Mouse (Mus musculus) adrenal gland, adult 18-20 months (tissue): ENCODE measurements around the gene Agbl4. TPM values are rescaled to one million over a fixed set of nuclear protein-coding genes. Genes with fewer than 3 reads are reported as not detected.

Experiments
- DNase-seq, 2 experiments: peaks; one replicate each; pipeline ENCODE4 v3.0.0; 2021 to 2022; ENCODE audit warnings: low spot score in 2 of 2
- total RNA-seq, 2 experiments: library from RNA; stranded (reverse); gene quantifications; 1 replicate in 1 of 2; 2 replicates in 1 of 2; pipeline ENCODE4 v1.2.3; 2021

Agbl4 gene
- total RNA-seq, 2 experiments from 2014 or later: 0.96 to 1.3 TPM

- no peak for DNase-seq
Observed at GRCm38 (mm10) chr4:111442435-111443238, 1045.2 kb downstream of the Agbl4 start.

GRCm38 (mm10) chr4:111443906-111444615, 1046.6 kb downstream of the Agbl4 start:
- DNase-seq: no peak

- no peak for DNase-seq
Observed at GRCm38 (mm10) chr4:111444616-111445160, 1047.2 kb downstream of the Agbl4 start.

GRCm38 (mm10) chr4:111447918-111448317, 1050.5 kb downstream of the Agbl4 start:
- no peak for DNase-seq

- DNase-seq: no peak
Observed at GRCm38 (mm10) chr4:111448586-111448985, 1051.1 kb downstream of the Agbl4 start.

GRCm38 (mm10) chr4:111449442-111450199, 1052.2 kb downstream of the Agbl4 start:
- DNase-seq: no peak

GRCm38 (mm10) chr4:111451283-111451918, 1053.9 kb downstream of the Agbl4 start:
- no peak for DNase-seq

- DNase-seq: no peak
Observed at GRCm38 (mm10) chr4:111452192-111452591, 1054.7 kb downstream of the Agbl4 start.

GRCm38 (mm10) chr4:111453275-111453674, 1055.8 kb downstream of the Agbl4 start:
- no peak for DNase-seq

- DNase-seq: no peak
Observed at GRCm38 (mm10) chr4:111455621-111456020, 1058.2 kb downstream of the Agbl4 start.

GRCm38 (mm10) chr4:111457568-111457967, 1060.1 kb downstream of the Agbl4 start:
- DNase-seq: no peak

- DNase-seq: no peak
Observed at GRCm38 (mm10) chr4:111467293-111467773, 1069.9 kb downstream of the Agbl4 start.

GRCm38 (mm10) chr4:111467796-111468195, 1070.3 kb downstream of the Agbl4 start:
- no peak for DNase-seq

- DNase-seq: no peak
Observed at GRCm38 (mm10) chr4:111469847-111470246, 1072.4 kb downstream of the Agbl4 start.

- DNase-seq: no peak
Observed at GRCm38 (mm10) chr4:111471726-111472125, 1074.3 kb downstream of the Agbl4 start.

GRCm38 (mm10) chr4:111472511-111472910, 1075.0 kb downstream of the Agbl4 start:
- no peak for DNase-seq

- DNase-seq: no peak
Observed at GRCm38 (mm10) chr4:111473014-111473413, 1075.6 kb downstream of the Agbl4 start.

- DNase-seq: no peak
Observed at GRCm38 (mm10) chr4:111475374-111475971, 1078.0 kb downstream of the Agbl4 start.

GRCm38 (mm10) chr4:111477507-111477906, 1080.0 kb downstream of the Agbl4 start:
- DNase-seq: no peak

GRCm38 (mm10) chr4:111483499-111483898, 1086.0 kb downstream of the Agbl4 start:
- no peak for DNase-seq
